In genomic region chr11:20896277-20897123, GRCm38 (mm10) we compare ENCODE assay signal across 8 mouse cellular contexts.
DNase-seq lines count a peak whose midpoint lies in the region; ATAC-seq and TF ChIP-seq lines count a peak whose summit lies in the region.

No protein-coding gene starts in this region.

- peaks cover 18% of the 10 kb centered on the region for H3K4me1 ChIP-seq in embryonic fibroblast, embryonic 13.5 days (ENCODE audit: control insufficient read depth, insufficient read depth, low read length)
- H3K4me1 ChIP-seq in liver, embryonic 16.5 days (ENCODE audit: control insufficient read depth, low read depth, low read length) = no peaks in the 10 kb centered on the region
- H3K4me1 ChIP-seq in stomach, embryonic 16.5 days (ENCODE audit: control insufficient read depth, insufficient read depth, low read length) = peaks cover 10% of the 10 kb centered on the region

- 10% methylated on average over 11 of the region's 11 CpGs for WGBS in liver, embryonic 16.5 days (ENCODE audit: insufficient replicate concordance)
- WGBS in stomach, embryonic 16.5 days = 50% methylated on average over 11 of the region's 11 CpGs

- H3K9me3 ChIP-seq in liver, embryonic 16.5 days (replicated peaks; ENCODE audit: control insufficient read depth, low read length) = no peaks in the 10 kb centered on the region
- H3K9me3 ChIP-seq in stomach, embryonic 16.5 days (replicated peaks; ENCODE audit: control insufficient read depth, low read length) = no peaks in the 10 kb centered on the region

- TF ChIP-seq CTCF in layer of hippocampus, adult 2 months (conservative IDR thresholded peaks at IDR 0.05) = peak; percentile 36; the same call in 1 of the 2 replicates
- TF ChIP-seq CTCF in embryonic fibroblast, embryonic 13.5 days (IDR thresholded peaks at IDR 0.05; ENCODE audit: borderline replicate concordance, insufficient read depth, low read length) = no peak

- H3K36me3 ChIP-seq in liver, embryonic 16.5 days (ENCODE audit: control insufficient read depth, insufficient read depth) = no peaks in the 10 kb centered on the region
- H3K36me3 ChIP-seq in stomach, embryonic 16.5 days (ENCODE audit: control insufficient read depth, insufficient read depth, low read length) = no peaks in the 10 kb centered on the region

- no peaks in the 10 kb centered on the region for H3K27me3 ChIP-seq in liver, embryonic 16.5 days (ENCODE audit: control insufficient read depth, insufficient read depth, low read depth, low read length)
- no peaks in the 10 kb centered on the region for H3K27me3 ChIP-seq in stomach, embryonic 16.5 days (ENCODE audit: control insufficient read depth, insufficient read depth, low read length)

- TF ChIP-seq POLR2A in embryonic fibroblast, embryonic 13.5 days (IDR thresholded peaks at IDR 0.05; ENCODE audit: low read depth, low read length) = peak; percentile 30; the same call in 1 of the 2 replicates

- no peak overlapping the region for H3K4me2 ChIP-seq in liver, embryonic 16.5 days (ENCODE audit: low read depth, low read length)
- H3K4me2 ChIP-seq in stomach, embryonic 16.5 days (ENCODE audit: low read depth, low read length) = no peak overlapping the region

- no peak for DNase-seq in layer of hippocampus, adult 2 months (ENCODE audit: low spot score in 2 of 2)
- DNase-seq in layer of hippocampus, postnatal 14 days (ENCODE audit: low spot score in 2 of 2) = no peak
- peak; percentile 56 to 61 for DNase-seq in heart, postnatal 36 days
- no peak for DNase-seq in cerebellum, postnatal 36 days
- no peak for DNase-seq in right cerebral cortex, postnatal 4 days

- no peak overlapping the region for H3K27ac ChIP-seq in layer of hippocampus, adult 2 months
- peak overlapping the region; percentile 97 for H3K27ac ChIP-seq in embryonic fibroblast, embryonic 13.5 days (ENCODE audit: insufficient read depth, low read length)
- H3K27ac ChIP-seq in liver, embryonic 16.5 days (ENCODE audit: low read length) = no peak overlapping the region
- no peak overlapping the region; the same call in 1 of the 2 replicates for H3K27ac ChIP-seq in stomach, embryonic 16.5 days (ENCODE audit: low read length)

- H3K9ac ChIP-seq in liver, embryonic 16.5 days (ENCODE audit: low read depth, low read length) = no peak overlapping the region
- no peak overlapping the region for H3K9ac ChIP-seq in stomach, embryonic 16.5 days (ENCODE audit: low read length)

- H3K4me3 ChIP-seq in layer of hippocampus, adult 2 months = no peak overlapping the region
- H3K4me3 ChIP-seq in embryonic fibroblast, embryonic 13.5 days (ENCODE audit: insufficient read depth, low read length) = no peak overlapping the region
- no peak overlapping the region for H3K4me3 ChIP-seq in liver, embryonic 16.5 days (ENCODE audit: low read depth, low read length)
- no peak overlapping the region for H3K4me3 ChIP-seq in stomach, embryonic 16.5 days (replicated peaks; ENCODE audit: low read length)

- intact Hi-C loops in heart, postnatal 36 days (cut with DNase I) = no loop called here

- peak; percentile 55 for ATAC-seq in liver, embryonic 16.5 days (ENCODE audit: low read depth)
- peak; percentile 77 for ATAC-seq in stomach, embryonic 16.5 days (ENCODE audit: insufficient read depth, low FRiP score)

Comparison
In these comparisons a context has a peak if more than half of its experiments do, and no peak if none do; other contexts are left out.
1. DNase-seq: peak in heart, postnatal 36 days (2 of 2); none in layer of hippocampus, adult 2 months (0 of 2), layer of hippocampus, postnatal 14 days (0 of 2), cerebellum, postnatal 36 days (0 of 2) and right cerebral cortex, postnatal 4 days (single experiment).